Mouse (Mus musculus) ovary, adult 18-20 months (tissue): Measurements from ENCODE around the gene Rflna.
A peak's percentile ranks its signal among the peaks of the same experiment; 100 is the strongest.

ENCODE experiments used
- DNase-seq: peaks from one replicate; pipeline ENCODE4 v3.0.0; 2022; ENCODE audit warnings: low spot score, mixed read lengths

The Rflna gene

DNA sequence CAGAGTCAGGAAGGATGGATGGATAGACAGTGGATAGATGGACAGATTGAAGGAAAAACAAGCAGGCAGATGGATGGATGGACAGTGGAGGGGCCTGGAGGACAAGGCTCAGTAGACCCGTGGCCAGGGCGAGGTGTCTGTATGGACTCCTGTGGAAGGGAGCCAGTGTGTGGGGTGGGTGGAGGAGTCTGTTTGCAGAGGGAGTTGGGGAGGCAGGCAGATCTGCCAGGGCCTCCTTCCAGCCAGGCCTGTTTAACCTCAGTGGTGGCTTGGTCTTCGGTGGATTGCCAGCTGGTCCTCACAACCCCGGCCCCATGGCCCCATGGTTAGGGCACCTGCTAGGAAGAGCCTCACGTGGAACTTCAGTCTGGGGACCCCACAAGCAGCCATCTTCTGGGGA, 3.9 kb downstream of the Rflna start:
- no peak for DNase-seq

- no peak for DNase-seq
Measured at GRCm38 (mm10) chr5:125011166-125011565, 8.1 kb downstream of the Rflna start.

- DNase-seq: no peak
Measured at GRCm38 (mm10) chr5:125011628-125012027, 8.6 kb downstream of the Rflna start.

- DNase-seq: no peak
Measured at GRCm38 (mm10) chr5:125014497-125014896, 11.5 kb downstream of the Rflna start.

DNA sequence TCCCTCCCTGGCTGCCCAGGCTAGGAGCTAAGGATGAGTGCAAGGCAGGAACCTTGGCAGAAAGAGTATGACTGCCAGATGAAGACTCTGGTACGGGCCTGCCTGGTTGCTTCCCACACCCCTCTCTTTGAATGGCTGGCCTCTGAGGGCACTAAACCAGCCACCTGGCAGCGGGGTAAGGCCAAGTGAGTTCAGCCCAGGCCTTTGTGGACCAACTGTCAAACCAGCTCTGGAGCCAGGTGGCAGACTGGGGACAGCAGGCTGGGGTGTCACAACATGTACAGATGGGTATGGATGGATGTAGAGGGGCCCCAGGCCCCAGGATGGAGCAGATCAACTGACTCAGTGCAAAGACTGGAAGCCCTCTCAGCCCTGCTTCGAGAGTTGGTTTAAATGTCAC, 12.0 kb downstream of the Rflna start:
- DNase-seq: no peak

- no peak for DNase-seq
Measured at GRCm38 (mm10) chr5:125015576-125015975, 12.6 kb downstream of the Rflna start.

GRCm38 (mm10) chr5:125016421-125017242, 13.6 kb downstream of the Rflna start:
- DNase-seq: no peak

- DNase-seq: no peak
Measured at GRCm38 (mm10) chr5:125017332-125017731, 14.3 kb downstream of the Rflna start.

- DNase-seq: no peak
Measured at GRCm38 (mm10) chr5:125019099-125019498, 16.1 kb downstream of the Rflna start.

GRCm38 (mm10) chr5:125021298-125021697, 18.3 kb downstream of the Rflna start:
- DNase-seq: no peak

DNA sequence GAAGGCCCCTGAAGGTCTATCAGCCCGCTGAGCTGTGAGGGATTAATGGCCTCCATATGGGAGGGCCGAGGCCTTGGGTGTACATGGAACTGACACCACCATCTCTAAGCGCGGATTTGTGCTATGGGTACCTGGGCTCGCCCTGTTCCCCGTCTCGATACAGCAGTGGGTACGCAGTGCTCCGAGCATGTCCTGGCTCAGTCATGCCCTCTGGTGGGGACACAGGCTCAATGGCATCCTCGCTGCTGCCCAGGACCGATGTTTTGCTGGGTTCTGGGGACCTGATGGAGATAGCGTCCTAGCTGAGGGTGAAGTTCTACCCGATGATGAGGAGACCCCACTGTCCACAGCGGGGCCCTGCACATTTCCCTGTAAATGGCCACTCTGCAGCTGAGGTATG, 21.0 kb downstream of the Rflna start:
- DNase-seq: no peak

GRCm38 (mm10) chr5:125028371-125028770, 25.4 kb downstream of the Rflna start:
- no peak for DNase-seq

DNA sequence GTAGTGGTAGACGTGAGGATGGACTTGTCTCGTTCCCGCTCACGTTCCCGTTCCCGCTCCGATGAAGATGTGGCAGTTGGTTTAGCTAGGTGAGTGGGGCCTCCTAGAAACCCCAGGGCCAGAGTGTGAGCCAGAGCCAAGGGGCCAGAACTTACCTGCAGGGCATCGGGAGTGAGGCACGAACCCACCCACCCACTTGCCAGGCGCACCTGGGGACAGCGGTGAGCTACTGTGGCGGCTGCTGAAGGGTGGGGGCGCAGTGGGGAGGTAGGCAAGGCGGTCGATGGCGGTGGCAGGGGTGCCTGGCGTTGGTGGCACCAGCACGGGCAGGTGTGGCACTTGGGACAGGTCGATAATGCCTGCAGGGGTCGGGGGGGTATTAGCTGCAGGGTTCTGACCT, 25.9 kb downstream of the Rflna start:
- no peak for DNase-seq

DNA sequence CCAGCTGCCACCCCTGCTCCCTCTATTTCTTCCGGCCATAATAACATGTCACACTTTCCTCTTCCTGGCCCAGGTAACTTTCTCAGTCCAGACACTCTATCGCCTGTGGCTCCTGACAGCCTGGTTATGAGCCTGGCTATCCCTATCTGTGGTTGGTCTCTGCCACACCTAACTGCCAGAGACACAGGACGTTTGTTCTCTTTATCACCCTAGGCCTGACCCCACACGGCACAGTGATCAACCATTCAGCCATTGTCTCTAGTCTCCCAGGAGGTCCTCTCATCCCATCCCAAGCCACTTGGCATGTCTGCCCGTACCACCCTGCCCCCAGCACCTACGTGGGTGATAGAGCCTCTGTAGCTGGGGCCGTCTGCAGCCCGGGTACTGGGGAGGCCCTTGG, 33.5 kb downstream of the Rflna start:
- no peak for DNase-seq

DNA sequence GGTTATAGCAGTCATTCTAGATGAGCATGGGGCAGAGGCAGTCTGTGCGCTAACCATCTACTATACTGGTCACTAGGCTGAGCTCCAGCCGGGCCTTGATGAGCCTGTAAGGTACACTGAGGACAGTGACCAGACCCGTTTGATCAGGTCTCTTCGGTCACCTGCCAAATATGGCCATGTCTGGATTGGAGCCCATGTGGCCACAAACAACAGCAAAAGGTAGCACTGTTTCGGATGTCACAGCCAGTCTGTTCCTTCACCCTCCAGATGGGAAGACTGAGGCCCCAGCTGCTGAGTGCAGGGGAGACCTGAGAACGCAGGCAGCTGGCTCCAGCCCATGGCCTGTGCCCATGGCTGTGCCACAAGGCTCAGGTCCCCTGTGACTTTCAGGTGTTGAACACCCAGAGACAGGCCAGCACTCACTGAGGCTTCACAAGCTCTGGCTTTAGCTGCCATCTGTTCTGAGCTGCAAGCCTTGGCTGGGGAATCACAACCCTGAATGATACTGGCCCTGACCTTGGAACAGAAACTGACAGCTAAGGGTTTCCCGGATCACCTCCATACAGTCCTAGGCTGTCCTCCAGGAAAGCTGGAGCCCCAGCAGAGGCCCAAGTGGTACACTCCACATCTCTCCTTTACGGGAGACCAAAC, 36.5 kb downstream of the Rflna start:
- no peak for DNase-seq

DNA sequence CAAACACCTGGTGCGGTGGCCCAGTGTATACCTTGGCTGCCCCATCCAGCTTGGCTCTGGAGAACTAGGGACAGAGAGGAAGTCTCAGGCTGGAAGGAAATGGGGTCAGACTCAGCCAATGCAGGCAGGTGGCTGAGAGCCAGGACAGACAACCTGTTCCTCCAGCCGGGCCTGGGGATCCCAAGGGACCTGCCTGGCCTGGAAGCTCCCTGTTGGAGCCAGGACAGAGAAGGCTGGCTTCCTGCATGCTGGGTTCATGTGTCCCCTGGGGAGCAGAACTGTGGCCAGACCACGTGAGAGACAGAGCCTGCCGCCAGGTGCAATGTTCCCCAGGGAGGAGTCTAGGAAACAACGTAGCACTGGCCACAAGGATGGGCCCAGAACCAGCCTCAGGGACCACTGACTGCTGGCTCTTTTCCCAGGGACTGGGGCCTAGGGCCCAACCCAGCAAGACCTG, 37.1 kb downstream of the Rflna start:
- peak; percentile 67 for DNase-seq

DNA sequence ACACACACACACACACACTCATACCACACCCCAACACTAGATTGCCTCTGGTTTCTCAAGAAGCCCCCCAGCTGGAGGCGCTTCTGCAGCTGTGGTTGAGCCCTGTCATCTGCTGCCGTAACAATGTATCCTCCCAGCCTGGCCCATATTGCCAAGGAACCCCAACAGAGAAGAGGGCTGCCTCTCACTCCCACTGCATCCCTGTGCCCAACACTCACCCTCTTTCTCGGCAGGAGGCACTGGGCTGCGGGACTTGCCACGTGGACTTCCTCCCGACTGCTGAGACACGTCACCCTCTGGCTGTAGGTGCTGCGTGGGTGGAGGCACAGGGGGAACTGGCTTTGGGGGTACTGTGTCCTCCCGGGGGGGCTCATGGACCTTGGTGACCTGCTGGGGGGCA, 38.6 kb downstream of the Rflna start:
- DNase-seq: no peak

GRCm38 (mm10) chr5:125043448-125043847, 40.4 kb downstream of the Rflna start:
- DNase-seq: no peak

- DNase-seq: no peak
Measured at GRCm38 (mm10) chr5:125045202-125045601, 42.2 kb downstream of the Rflna start.

DNA sequence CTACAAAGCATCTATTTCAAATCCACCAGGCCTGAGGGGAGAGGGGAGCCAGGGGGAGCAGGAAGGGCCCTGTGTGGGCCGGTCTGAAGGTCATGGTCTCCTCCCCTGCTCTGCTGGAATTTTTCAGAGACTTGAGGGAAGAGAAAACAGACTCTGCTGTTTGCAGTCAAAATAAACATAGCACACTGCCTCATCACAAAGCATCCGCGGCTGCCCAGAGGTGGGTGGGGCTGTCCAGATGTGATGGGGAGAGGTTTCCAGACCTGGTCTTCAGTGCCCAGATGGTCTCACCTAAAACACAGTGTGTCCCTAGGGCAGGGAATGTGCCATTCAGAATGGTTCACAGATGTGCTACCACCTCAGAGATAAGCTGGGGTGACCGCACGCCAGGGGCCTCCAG, 43.4 kb downstream of the Rflna start:
- peak; percentile 35 for DNase-seq

GRCm38 (mm10) chr5:125049481-125049880, 46.5 kb downstream of the Rflna start:
- DNase-seq: no peak

GRCm38 (mm10) chr5:125052237-125052602, 49.2 kb downstream of the Rflna start:
- no peak for DNase-seq

DNA sequence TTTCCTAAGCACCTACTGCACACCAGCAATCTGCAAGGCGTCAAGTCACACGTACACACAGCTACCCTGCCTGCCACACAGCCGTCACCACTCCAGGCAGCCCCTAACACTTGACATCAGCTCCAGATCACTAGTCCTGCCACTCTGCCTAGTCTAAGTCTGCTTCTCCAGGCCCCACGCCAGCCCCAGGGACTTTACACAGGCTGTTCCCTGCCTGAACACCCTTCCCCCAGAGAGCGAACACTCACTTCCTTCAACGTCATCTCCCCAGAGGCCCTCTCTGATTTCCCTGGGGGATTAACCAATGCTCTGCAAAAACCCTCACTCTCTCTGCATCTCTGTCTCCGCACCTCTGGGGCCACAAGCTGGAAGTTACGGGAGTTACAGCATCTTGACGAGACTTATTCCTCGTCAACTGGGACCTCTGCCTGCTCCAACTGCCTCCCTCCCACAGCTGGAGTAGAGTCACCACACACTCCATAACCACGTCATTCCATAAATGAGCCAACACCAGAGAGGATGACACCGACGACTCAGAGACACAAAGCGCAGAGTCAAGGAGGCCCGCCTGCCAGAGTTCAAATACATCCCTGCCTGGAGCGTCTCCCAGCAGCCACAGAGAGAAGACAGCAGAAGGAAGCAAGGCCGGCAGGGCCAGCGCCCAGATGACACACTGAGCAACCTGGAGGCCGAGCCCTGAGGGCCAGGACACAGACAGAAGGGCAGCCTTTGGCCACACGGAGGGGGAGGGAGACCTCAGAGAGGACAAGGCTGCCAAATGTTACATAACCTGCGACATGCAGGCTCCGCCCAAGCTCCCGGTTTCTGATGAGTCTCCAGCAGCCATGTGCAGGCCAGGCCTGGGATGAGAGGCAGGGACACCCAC, 49.8 kb downstream of the Rflna start:
- peak; percentile 66 for DNase-seq
